In genomic region chr2:117210416-117211085, GRCm38 (mm10) we compare ENCODE assay signal across 8 mouse cellular contexts. TPM values are rescaled to one million over a fixed set of nuclear protein-coding genes. Genes with fewer than 3 reads are reported as not detected.
DNase-seq lines count a peak whose midpoint lies in the region; ATAC-seq and TF ChIP-seq lines count a peak whose summit lies in the region.

No protein-coding gene starts in this region.

- H3K9me3 ChIP-seq in E14TG2a.4 (ENCODE audit: low read length), result no peaks in the 10 kb centered on the region
- peaks cover 4% of the 10 kb centered on the region for H3K9me3 ChIP-seq in heart, embryonic 12.5 days (replicated peaks)
- H3K9me3 ChIP-seq in kidney, embryonic 15.5 days (replicated peaks), result no peaks in the 10 kb centered on the region

- H3K27me3 ChIP-seq in E14TG2a.4 (ENCODE audit: insufficient read depth, low read length), result no peaks in the 10 kb centered on the region
- no peaks in the 10 kb centered on the region for H3K27me3 ChIP-seq in heart, embryonic 12.5 days (replicated peaks)
- H3K27me3 ChIP-seq in kidney, embryonic 15.5 days, result no peaks in the 10 kb centered on the region

- peaks cover 25% of the 10 kb centered on the region for H3K4me1 ChIP-seq in E14TG2a.4 (replicated peaks; ENCODE audit: low read depth, low read length)
- H3K4me1 ChIP-seq in heart, embryonic 12.5 days (replicated peaks), result peaks cover 3% of the 10 kb centered on the region; the same call in 1 of the 2 replicates
- peaks cover 11% of the 10 kb centered on the region for H3K4me1 ChIP-seq in kidney, embryonic 15.5 days

- peak overlapping the region; percentile 5; the same call in 1 of the 2 replicates for H3K9ac ChIP-seq in heart, embryonic 12.5 days
- H3K9ac ChIP-seq in kidney, embryonic 15.5 days, result no peak overlapping the region

- 0 out of 2 replicates have a peak overlapping the region, but pooled peaks have one; percentile 3 for H3K4me3 ChIP-seq in E14TG2a.4 (replicated peaks; ENCODE audit: low read length)
- H3K4me3 ChIP-seq in heart, embryonic 12.5 days, result peak overlapping the region; percentile 19
- 0 out of 2 replicates have a peak overlapping the region, but pooled peaks have one; percentile 16 for H3K4me3 ChIP-seq in kidney, embryonic 15.5 days (replicated peaks)

- H3K27ac ChIP-seq in heart, embryonic 12.5 days (ENCODE audit: poor library complexity, severe bottlenecking), result no peak overlapping the region
- H3K27ac ChIP-seq in kidney, embryonic 15.5 days, result no peak overlapping the region

- DNase-seq in brain, adult 2 months (ENCODE audit: low read depth, low spot score), result peak; percentile 56
- no peak for DNase-seq in layer of hippocampus, postnatal 10 days (ENCODE audit: low spot score in 2 of 2)
- DNase-seq in gastrocnemius, adult 8-10 months (ENCODE audit: low spot score in 2 of 2), result no peak
- DNase-seq in testis, postnatal 14 days (ENCODE audit: low spot score), result no peak

- peak overlapping the region; percentile 60 for H3K4me2 ChIP-seq in heart, embryonic 12.5 days
- H3K4me2 ChIP-seq in kidney, embryonic 15.5 days, result peak overlapping the region; percentile 57

- peak; percentile 86 for ATAC-seq in heart, embryonic 12.5 days (ENCODE audit: insufficient number of reproducible peaks, low FRiP score)
- ATAC-seq in kidney, embryonic 15.5 days (replicated peaks; ENCODE audit: low FRiP score), result peak; percentile 99
- ATAC-seq in megakaryocyte progenitor cell, adult 5-6 weeks (replicated peaks; ENCODE audit: poor library complexity), result 0 out of 2 replicates have a peak, but pooled peaks have one; percentile 26

- WGBS in heart, embryonic 12.5 days, result 4% methylated on average over 6 of the region's 6 CpGs
- WGBS in kidney, embryonic 15.5 days, result 4% methylated on average over 6 of the region's 6 CpGs

- H3K36me3 ChIP-seq in E14TG2a.4 (ENCODE audit: insufficient read depth, low read length), result no peaks in the 10 kb centered on the region
- no peaks in the 10 kb centered on the region for H3K36me3 ChIP-seq in heart, embryonic 12.5 days
- H3K36me3 ChIP-seq in kidney, embryonic 15.5 days, result no peaks in the 10 kb centered on the region

- TF ChIP-seq CTCF in E14TG2a.4 (conservative IDR thresholded peaks at IDR 0.05; ENCODE audit: low read length), result no peak

RNA-seq across cellular contexts. Expression of gene Fam98b, which starts 39.0 kb away (rescaled TPM):
- 6.6 and 7.4 TPM in 2 replicates for polyA plus RNA-seq in heart, embryonic 12.5 days (2016; fragmentation: Nextera tagmentation; extraction: Ambion mirVana)
- polyA plus RNA-seq in kidney, embryonic 15.5 days (2015; fragmentation: Nextera tagmentation; extraction: Ambion mirVana), result 13.4 and 14.1 TPM in 2 replicates
- 40.8 and 43.5 TPM in 2 replicates for total RNA-seq in megakaryocyte progenitor cell, adult 5-6 weeks (2015)
- total RNA-seq in megakaryocyte progenitor cell, adult 5-6 weeks (2017), result 15.8 and 19.1 TPM in 2 replicates
- total RNA-seq in layer of hippocampus, postnatal 10 days (2021), result 10 to 100 TPM; 48.1 to 48.8 TPM
- 10 to 100 TPM; 19.3 to 22.4 (median 19.7) TPM for total RNA-seq in gastrocnemius, adult 8-10 months (2022)

Comparison
In these comparisons a context has a peak if more than half of its experiments do, and no peak if none do; other contexts are left out.
1. ATAC-seq: peak in every context shown above with its lines; median percentile 99 in kidney, embryonic 15.5 days; 86 in heart, embryonic 12.5 days; 26 in megakaryocyte progenitor cell, adult 5-6 weeks.